Mouse (Mus musculus) ES-Bruce4 (cell line): Measurements from ENCODE around the gene Ppa1. TPM values are rescaled to one million over a fixed set of nuclear protein-coding genes. Genes with fewer than 3 reads are reported as not detected.
"Not testable (repeated sequence)": the region's sequence is repeated elsewhere in the genome, so short reads cannot be mapped to it uniquely, and the experiment has no call there.

Experiments used
- H3K27ac ChIP-seq: 2 replicates; pipeline ENCODE4 v1.5.1; 2012; ENCODE audit warnings: low read length, inconsistent platforms; ENCODE audit not compliant: insufficient read depth
- H3K27me3 ChIP-seq: 2 replicates; pipeline ENCODE4 v1.6.1; 2012; ENCODE audit warnings: mild to moderate bottlenecking, low read length, inconsistent platforms; ENCODE audit not compliant: control insufficient read depth, poor library complexity, insufficient read depth, severe bottlenecking
- H3K36me3 ChIP-seq: 2 replicates; pipeline ENCODE4 v1.6.1; 2012; ENCODE audit warnings: inconsistent platforms, mild to moderate bottlenecking, low read length, moderate library complexity; ENCODE audit not compliant: control insufficient read depth, poor library complexity, insufficient read depth, severe bottlenecking
- H3K4me1 ChIP-seq: one replicate; pipeline ENCODE4 v1.8.1; 2011; ENCODE audit warnings: low read length; ENCODE audit not compliant: control insufficient read depth, insufficient read depth
- H3K4me3 ChIP-seq: 2 replicates; pipeline ENCODE4 v1.5.1; 2011; ENCODE audit warnings: low read depth, mild to moderate bottlenecking, low read length
- H3K9ac ChIP-seq: 2 replicates; pipeline ENCODE4 v1.6.1; 2012; ENCODE audit warnings: low read depth, mild to moderate bottlenecking, inconsistent platforms; ENCODE audit not compliant: poor library complexity, severe bottlenecking
- H3K9me3 ChIP-seq: replicated peaks from 2 replicates; pipeline ENCODE4 v1.6.1; 2012; ENCODE audit warnings: mild to moderate bottlenecking, low read length, inconsistent platforms; ENCODE audit not compliant: control insufficient read depth, poor library complexity, insufficient read depth, severe bottlenecking
- CTCF ChIP-seq: IDR thresholded peaks from one replicate; pipeline ENCODE4 v1.8.1; 2011; ENCODE audit warnings: low read depth, low read length
- EP300 ChIP-seq: IDR thresholded peaks from 2 replicates; pipeline ENCODE4 v1.6.1; 2011; ENCODE audit warnings: low read depth, low read length; ENCODE audit not compliant: insufficient read depth
- POLR2A ChIP-seq: IDR thresholded peaks from one replicate; pipeline ENCODE4 v1.8.1; 2011; ENCODE audit warnings: low read length; ENCODE audit not compliant: insufficient read depth
- polyA plus RNA-seq: library from polyadenylated mRNA; stranded (reverse); fragments of >200 nt; gene quantifications from 2 replicates; pipeline ENCODE4 v1.2.4, GENCODE M21; 2011; ENCODE audit warnings: low read depth; ENCODE audit not compliant: missing spikeins, insufficient read depth, insufficient read length

Ppa1 gene
- polyA plus RNA-seq, 1 experiment = 149 TPM

GRCm38 (mm10) chr10:61623874-61624273 lies 24.5 kb upstream of the Ppa1 start:
- not testable (repeated sequence) for H3K36me3 ChIP-seq, H3K9ac ChIP-seq, H3K27me3 ChIP-seq, H3K4me1 ChIP-seq, H3K4me3 ChIP-seq, H3K9me3 ChIP-seq, H3K27ac ChIP-seq
- peak; percentile 29 for TF ChIP-seq CTCF

- Histone ChIP-seq H3K9me3 (no peaks in the 10 kb centered on the region), H3K4me3 (no peak overlapping the region), H3K27ac (no peak overlapping the region), H3K36me3 (no peaks in the 10 kb centered on the region), H3K4me1 (peaks cover 2% of the 10 kb centered on the region), H3K27me3 (no peaks in the 10 kb centered on the region), H3K9ac (no peak overlapping the region)
- TF ChIP-seq CTCF = no peak
- no peak for TF ChIP-seq POLR2A
- TF ChIP-seq EP300 = no peak
Measured at GRCm38 (mm10) chr10:61624771-61625170, 23.6 kb upstream of the Ppa1 start.

GRCm38 (mm10) chr10:61625381-61626257 lies 22.7 kb upstream of the Ppa1 start:
- Histone ChIP-seq H3K27ac (no peak overlapping the region), H3K4me1 (peaks cover 2% of the 10 kb centered on the region), H3K9me3 (no peaks in the 10 kb centered on the region)

GRCm38 (mm10) chr10:61626551-61626950 lies 21.8 kb upstream of the Ppa1 start:
- Histone ChIP-seq H3K9me3 (no peaks in the 10 kb centered on the region), H3K27ac (no peak overlapping the region), H3K4me3 (no peak overlapping the region), H3K9ac (no peak overlapping the region), H3K27me3 (no peaks in the 10 kb centered on the region), H3K36me3 (no peaks in the 10 kb centered on the region), H3K4me1 (peaks cover 2% of the 10 kb centered on the region)
- no peak for TF ChIP-seq CTCF
- no peak for TF ChIP-seq POLR2A
- no peak for TF ChIP-seq EP300

More at GRCm38 (mm10) chr10:61625381-61626257, 22.7 kb upstream of the Ppa1 start:
- Histone ChIP-seq H3K27me3 (no peaks in the 10 kb centered on the region), H3K36me3 (no peaks in the 10 kb centered on the region), H3K4me3 (peak overlapping the region; percentile 45), H3K9ac (peak overlapping the region; percentile 16)
- no peak for TF ChIP-seq CTCF
- TF ChIP-seq POLR2A = no peak
- TF ChIP-seq EP300 = no peak

GRCm38 (mm10) chr10:61627195-61627937 lies 21.0 kb upstream of the Ppa1 start:
- H3K36me3 ChIP-seq = no peaks in the 10 kb centered on the region
- H3K27me3 ChIP-seq = no peaks in the 10 kb centered on the region
- H3K4me3 ChIP-seq = no peak overlapping the region
- no peaks in the 10 kb centered on the region for H3K9me3 ChIP-seq
- TF ChIP-seq POLR2A = no peak
- TF ChIP-seq EP300 = no peak
- TF ChIP-seq CTCF = no peak
- no peak overlapping the region for H3K27ac ChIP-seq
- H3K4me1 ChIP-seq = peaks cover 2% of the 10 kb centered on the region
- H3K9ac ChIP-seq = no peak overlapping the region

- TF ChIP-seq POLR2A = no peak
- no peak for TF ChIP-seq EP300
- TF ChIP-seq CTCF = no peak
- Histone ChIP-seq H3K4me1 (peaks cover 2% of the 10 kb centered on the region), H3K4me3 (no peak overlapping the region), H3K36me3 (no peaks in the 10 kb centered on the region), H3K9ac (no peak overlapping the region), H3K27ac (no peak overlapping the region), H3K27me3 (no peaks in the 10 kb centered on the region), H3K9me3 (no peaks in the 10 kb centered on the region)
Measured at GRCm38 (mm10) chr10:61627938-61628250, 20.5 kb upstream of the Ppa1 start.
